Mouse (Mus musculus): ENCODE results near the gene Eya4. TPM values are rescaled to one million over a fixed set of nuclear protein-coding genes. Genes with fewer than 3 reads are reported as not detected.

Eya4 gene
- total and polyA plus RNA-seq, 3 experiments = 0.24 to 0.46 TPM; not detected in 1

DNA sequence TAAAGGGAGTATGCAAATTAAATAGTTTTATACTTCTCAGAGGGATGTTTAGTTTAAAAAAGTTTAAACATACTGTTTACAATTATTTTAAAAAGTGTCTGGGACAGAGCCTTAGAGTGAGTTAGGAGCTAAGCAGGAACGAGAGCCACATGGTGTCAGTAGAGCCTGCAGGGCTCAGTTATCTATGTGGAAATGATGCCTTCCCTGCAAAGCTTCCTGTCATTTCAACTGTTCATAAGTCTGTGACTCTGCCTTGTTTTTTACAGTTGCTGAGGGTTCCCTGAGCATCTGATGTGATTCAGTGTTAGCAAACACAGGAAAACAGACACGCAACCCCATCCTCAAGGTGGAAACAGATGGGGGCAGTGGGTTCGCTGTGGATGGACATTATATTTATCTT is 235.3 kb downstream of the Eya4 start:
- Histone ChIP-seq H3K27me3 (ENCODE audit: control insufficient read depth in 1 of 2, insufficient read depth in 2 of 2, low read length in 2 of 2) (no peaks in the 10 kb centered on the region; a peak in 1 of 4 replicates), H3K4me3 (ENCODE audit: control insufficient read depth in 1 of 2, insufficient read depth in 1 of 2, low read depth in 2 of 2, low read length in 2 of 2) (peak overlapping the region; percentile 47 to 67), H3K36me3 (ENCODE audit: control insufficient read depth in 1 of 2, insufficient read depth in 2 of 2, low read length in 2 of 2) (no peaks in the 10 kb centered on the region), H3K9me3 (replicated peaks; ENCODE audit: insufficient read depth, low read length) (no peaks in the 10 kb centered on the region), H3K9ac (ENCODE audit: control insufficient read depth, low read depth, low read length, poor library complexity, severe bottlenecking) (peak overlapping the region; percentile 71), H3K79me2 (ENCODE audit: control insufficient read depth, insufficient read depth, low read length, poor library complexity) (no peaks in the 10 kb centered on the region), H3K4me1 (ENCODE audit: control insufficient read depth in 1 of 2, insufficient read depth in 2 of 2, low read length in 2 of 2) (peaks cover 0 to 2% of the 10 kb centered on the region in 2 experiments; a peak in 3 of 4 replicates), H3K27ac (ENCODE audit: control insufficient read depth, low read depth, low read length) (peak overlapping the region; percentile 86)
- DNase-seq (ENCODE audit: low read depth, low spot score) = peak; percentile 85
- TF ChIP-seq MAFK (IDR thresholded peaks at IDR 0.05; ENCODE audit: borderline replicate concordance, low read depth, low read length) (no peak), UBTF (IDR thresholded peaks at IDR 0.05; ENCODE audit: borderline replicate concordance, insufficient read depth, low read depth, low read length) (no peak), SMC3 (IDR thresholded peaks at IDR 0.05; ENCODE audit: low read depth, low read length) (peak; percentile 23; the same call in 1 of the 2 replicates), E2F4 (IDR thresholded peaks at IDR 0.05; ENCODE audit: borderline replicate concordance, low read depth, low read length) (no peak), NRF1 (IDR thresholded peaks at IDR 0.05; ENCODE audit: insufficient read depth, low read depth, low read length, poor library complexity, severe bottlenecking) (no peak), ELF1 (IDR thresholded peaks at IDR 0.05; ENCODE audit: low read depth, low read length) (no peak), USF2 (IDR thresholded peaks at IDR 0.05; ENCODE audit: borderline replicate concordance in 1 of 2, insufficient read depth in 1 of 2, low read depth in 1 of 2, low read length in 2 of 2) (no peak), POLR2AphosphoS5 (IDR thresholded peaks at IDR 0.05; ENCODE audit: borderline replicate concordance, low read depth, low read length) (no peak), GABPA (IDR thresholded peaks at IDR 0.05; ENCODE audit: low read depth, low read length) (no peak), ZNF384 (IDR thresholded peaks at IDR 0.05; ENCODE audit: low read depth, low read length) (0 out of 2 replicates have a peak, but pooled peaks have one; percentile 30), NELFE (IDR thresholded peaks at IDR 0.05; ENCODE audit: low read depth, low read length) (peak; percentile 53), MYC (IDR thresholded peaks at IDR 0.05; ENCODE audit: low read depth, low read length) (peak; percentile 87), TBP (IDR thresholded peaks at IDR 0.05; ENCODE audit: low read depth, low read length) (peak; percentile 64), MAX (IDR thresholded peaks at IDR 0.05; ENCODE audit: low read length) (peak; percentile 78), POLR2A (IDR thresholded peaks at IDR 0.05; ENCODE audit: control insufficient read depth in 1 of 2, insufficient read depth in 1 of 2, low read depth in 1 of 2, low read length in 2 of 2, poor library complexity in 1 of 2) (peak in 1 of 2 experiments; percentile 36; a peak in 2 of 4 replicates), GATA1 (IDR thresholded peaks at IDR 0.05; ENCODE audit: low read depth, low read length) (peak; percentile 67), MEF2A (IDR thresholded peaks at IDR 0.05; ENCODE audit: extremely low read depth, insufficient replicate concordance, low read depth, low read length, poor library complexity, severe bottlenecking) (no peak), CTCF (IDR thresholded peaks at IDR 0.05 in 2 of 3, conservative IDR thresholded peaks at IDR 0.05 in 1 of 3; ENCODE audit: control insufficient read depth in 1 of 3, insufficient read depth in 1 of 3, low read depth in 2 of 3, low read length in 3 of 3, poor library complexity in 1 of 3, severe bottlenecking in 1 of 3) (peak in 1 of 3 experiments; percentile 31; a peak in 1 of 6 replicates), ETS1 (IDR thresholded peaks at IDR 0.05; ENCODE audit: low read depth, low read length) (peak; percentile 56; the same call in 1 of the 2 replicates), USF1 (IDR thresholded peaks at IDR 0.05; ENCODE audit: low read depth, low read length) (no peak), JUND (IDR thresholded peaks at IDR 0.05; ENCODE audit: low read depth, low read length) (no peak), ZC3H11A (IDR thresholded peaks at IDR 0.05; ENCODE audit: low read depth, low read length) (no peak), EP300 (IDR thresholded peaks at IDR 0.05; ENCODE audit: low read depth in 1 of 2, low read length in 2 of 2) (peak; percentile 48 to 75; a peak in 3 of 4 replicates), ZMIZ1 (IDR thresholded peaks at IDR 0.05; ENCODE audit: low read depth, low read length) (no peak), KAT2A (conservative IDR thresholded peaks at IDR 0.05; ENCODE audit: low read depth, low read length) (no peak), BHLHE40 (IDR thresholded peaks at IDR 0.05; ENCODE audit: borderline replicate concordance, low read depth, low read length) (no peak), CHD2 (IDR thresholded peaks at IDR 0.05; ENCODE audit: low read length) (no peak), CHD1 (IDR thresholded peaks at IDR 0.05; ENCODE audit: low read depth, low read length) (no peak), MYB (IDR thresholded peaks at IDR 0.05; ENCODE audit: low read depth, low read length) (peak; percentile 73), HCFC1 (IDR thresholded peaks at IDR 0.05; ENCODE audit: low read depth, low read length) (0 out of 2 replicates have a peak, but pooled peaks have one; percentile 38), POLR2AphosphoS2 (IDR thresholded peaks at IDR 0.05; ENCODE audit: low read length) (no peak), RAD21 (IDR thresholded peaks at IDR 0.05; ENCODE audit: low read depth, low read length) (peak; percentile 36), ZKSCAN1 (IDR thresholded peaks at IDR 0.05; ENCODE audit: low read depth, low read length) (no peak), TCF12 (IDR thresholded peaks at IDR 0.05; ENCODE audit: low read depth, low read length) (peak; percentile 51; the same call in 1 of the 2 replicates), RCOR1 (IDR thresholded peaks at IDR 0.05; ENCODE audit: low read depth, low read length) (no peak), SIN3A (IDR thresholded peaks at IDR 0.05; ENCODE audit: low read length) (peak; percentile 55), TAL1 (IDR thresholded peaks at IDR 0.05; ENCODE audit: low read length) (no peak)
